Mouse (Mus musculus): ENCODE measurements around the gene Nelfb. TPM values are rescaled to one million over a fixed set of nuclear protein-coding genes. Genes with fewer than 3 reads are reported as not detected.
A peak's percentile ranks its signal among the peaks of the same experiment; 100 is the strongest.

The Nelfb gene
- total RNA-seq, 2 experiments from 2014 or later, result 54.8 to 57.2 TPM

DNA sequence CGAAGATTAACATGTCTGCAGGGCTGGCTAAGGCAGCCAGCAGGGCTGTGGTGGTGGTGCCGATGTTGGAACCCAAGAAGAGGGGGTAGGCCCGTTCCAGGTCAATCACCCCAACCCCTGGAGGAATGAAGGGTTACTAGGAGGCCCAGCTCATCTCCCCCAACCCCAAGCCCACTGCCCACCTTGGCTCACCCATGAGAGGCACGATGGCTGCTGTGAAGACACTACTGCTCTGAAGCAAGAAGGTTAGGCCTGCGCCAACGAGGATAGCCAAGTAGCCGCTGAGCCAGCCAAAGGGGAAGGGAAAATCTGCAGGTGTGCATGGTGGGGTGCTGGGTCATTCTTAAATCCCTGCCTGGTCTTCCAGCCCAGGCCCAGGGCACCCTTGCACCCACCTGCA is 19.3 kb upstream of the Nelfb start:
- DNase-seq, result no peak

DNA sequence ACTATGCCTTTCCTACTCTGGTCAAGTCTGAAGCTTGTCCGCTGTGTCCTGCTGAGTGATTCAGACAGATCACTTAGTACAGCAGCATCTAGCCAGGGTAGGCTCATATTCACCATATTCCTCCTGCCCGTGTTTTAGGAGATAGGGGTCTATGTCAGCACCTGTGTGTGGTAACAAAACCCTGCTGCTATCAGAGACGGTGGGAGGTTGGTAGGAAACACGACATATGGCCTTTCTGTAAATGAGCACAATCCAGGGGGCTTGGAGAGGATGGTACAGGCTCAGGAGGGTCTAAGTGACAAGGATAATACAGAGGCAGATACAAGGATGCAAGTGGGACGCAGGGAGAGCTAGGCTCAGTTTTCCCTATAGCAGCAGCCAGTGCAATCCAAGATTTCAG is 18.3 kb upstream of the Nelfb start:
- DNase-seq, result no peak

GRCm38 (mm10) chr2:25228995-25229530 is 17.8 kb upstream of the Nelfb start:
- no peak for DNase-seq

- DNase-seq, result peak; percentile 86 to 93
Observed at GRCm38 (mm10) chr2:25228431-25228889, 17.2 kb upstream of the Nelfb start.

DNA sequence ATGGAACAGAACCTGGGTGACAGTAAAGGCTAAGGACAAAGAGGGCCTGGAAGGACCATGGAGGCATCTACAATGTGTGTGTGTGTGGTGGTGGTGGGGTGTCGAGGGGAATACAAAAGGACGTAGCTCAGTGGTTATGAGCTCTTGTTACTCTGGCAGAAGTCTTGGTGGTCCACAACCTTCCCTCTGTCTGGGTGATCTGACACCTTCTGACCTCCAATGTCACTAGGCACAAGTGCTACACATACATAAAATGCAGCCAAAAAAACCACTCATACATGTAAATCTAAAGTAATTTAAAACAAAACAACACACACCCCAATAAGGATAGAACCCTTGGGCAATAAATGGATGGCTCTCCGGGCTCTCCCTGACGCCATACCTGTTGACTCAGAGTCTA is 16.1 kb upstream of the Nelfb start:
- DNase-seq, result no peak

DNA sequence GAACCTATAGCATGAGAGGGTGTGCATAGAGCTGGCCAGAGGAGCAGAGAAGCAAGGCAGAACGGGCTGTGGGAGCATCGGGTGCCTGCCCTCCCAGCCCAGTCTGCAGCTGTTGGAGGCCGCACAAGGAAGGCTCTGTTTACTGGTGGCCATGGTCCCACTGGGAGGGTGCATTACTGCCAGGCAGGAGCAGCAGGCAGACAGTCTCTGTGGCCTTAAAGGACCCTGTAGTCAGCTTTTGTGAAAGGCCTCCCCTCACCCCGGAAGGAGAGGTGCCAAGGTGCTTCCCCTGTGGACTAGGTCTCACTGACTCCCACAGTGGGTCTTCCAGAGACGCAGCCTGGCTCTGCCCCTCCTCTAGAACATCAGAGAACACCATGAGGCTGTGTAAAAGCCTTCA is 15.6 kb upstream of the Nelfb start:
- peak in 1 of 2 experiments; percentile 25 for DNase-seq

GRCm38 (mm10) chr2:25225811-25226379 is 14.6 kb upstream of the Nelfb start:
- no peak for DNase-seq

DNA sequence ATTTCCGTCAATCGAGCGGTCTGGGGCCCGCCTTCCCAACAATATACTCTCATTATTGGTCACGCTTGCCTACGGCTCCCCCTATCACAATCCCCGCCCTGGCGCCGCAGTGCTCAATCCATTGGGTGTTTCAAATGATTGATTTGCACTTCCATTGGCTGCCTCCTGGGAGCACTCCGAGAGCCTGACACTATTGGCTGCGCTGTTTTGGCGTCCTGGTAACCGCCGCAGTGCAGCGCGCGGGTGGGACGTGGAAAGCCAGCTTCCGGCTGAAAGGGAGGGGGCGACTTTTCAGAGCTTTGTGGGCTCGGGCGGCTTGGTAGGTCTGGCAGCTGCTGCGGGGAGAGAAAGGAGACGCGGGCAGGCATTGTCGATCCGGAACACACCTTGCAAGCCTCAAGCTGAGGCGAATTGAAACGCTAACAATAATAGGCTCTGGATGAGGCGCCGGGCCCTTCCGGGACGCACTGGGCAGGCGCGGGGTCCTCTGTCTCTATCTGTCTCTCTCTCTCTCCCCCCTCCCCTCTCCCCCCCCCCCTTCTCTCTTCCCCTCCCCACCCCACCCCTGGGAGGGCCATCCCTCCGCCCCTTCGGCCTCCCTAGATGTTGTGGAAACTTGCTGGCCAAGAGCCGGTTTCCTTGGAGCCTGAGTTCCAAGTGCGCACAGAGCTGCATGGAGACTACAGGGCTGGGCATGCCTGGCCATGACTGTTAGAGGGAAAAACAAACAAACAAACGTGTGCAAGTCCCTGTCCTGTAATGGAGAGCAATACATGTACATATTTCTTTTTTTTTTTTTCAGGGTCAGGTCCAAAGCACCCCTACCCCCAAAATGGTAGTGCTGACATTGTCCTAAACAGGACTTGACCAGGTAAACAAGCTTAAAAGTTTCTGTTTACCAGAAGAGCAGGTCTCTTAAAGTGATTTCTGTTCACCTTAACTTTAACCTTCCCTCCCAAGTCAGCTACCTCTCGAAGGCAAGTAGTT is 13.8 kb upstream of the Nelfb start:
- peak; percentile 96 to 98 for DNase-seq

GRCm38 (mm10) chr2:25224492-25224765 is 13.1 kb upstream of the Nelfb start, which contains the start of gene Tubb4b:
Tubb4b (minus strand) TSS chr2:25224702.
- no peak for DNase-seq

DNA sequence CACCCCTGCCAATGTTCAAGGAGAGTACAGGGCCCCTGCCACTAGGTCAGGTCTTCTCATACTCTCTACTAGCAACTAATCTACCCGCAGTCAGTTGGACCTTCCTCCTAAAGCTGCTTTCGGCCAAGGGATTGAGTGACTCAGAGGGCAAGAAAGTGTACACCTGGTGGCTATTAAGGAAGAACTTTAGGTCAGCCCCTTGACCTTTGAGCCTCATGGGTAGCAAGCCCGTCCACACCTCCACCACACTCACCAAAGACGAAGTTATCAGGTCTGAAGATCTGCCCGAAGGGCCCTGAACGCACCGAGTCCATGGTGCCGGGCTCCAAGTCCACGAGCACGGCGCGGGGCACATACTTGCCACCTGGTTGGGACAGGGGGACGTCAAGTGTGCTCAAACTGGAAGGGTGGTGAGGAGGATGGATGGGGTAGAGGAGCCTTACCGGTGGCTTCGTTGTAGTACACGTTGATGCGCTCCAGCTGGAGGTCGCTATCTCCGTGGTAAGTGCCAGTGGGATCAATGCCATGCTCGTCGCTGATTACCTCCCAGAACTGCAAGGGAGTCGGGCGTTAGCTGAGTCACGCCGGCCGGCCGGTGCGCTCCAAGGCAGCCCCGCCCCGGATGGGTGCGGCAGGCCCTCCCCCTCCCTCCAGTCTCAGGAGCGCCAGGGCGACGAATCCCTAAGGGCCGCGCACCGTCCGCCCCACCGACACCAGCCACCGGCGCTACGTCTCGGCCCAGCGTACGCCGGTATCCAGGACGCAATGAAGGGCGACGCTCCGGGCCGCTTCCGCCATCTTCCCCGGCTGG is 12.6 kb upstream of the Nelfb start:
- DNase-seq, result peak; percentile 94 to 95

GRCm38 (mm10) chr2:25221331-25221772 is 10.1 kb upstream of the Nelfb start:
- DNase-seq, result no peak

GRCm38 (mm10) chr2:25218445-25218844 is 7.2 kb upstream of the Nelfb start, which contains the start of gene Fam166a:
Fam166a (plus strand) TSS chr2:25218745.
- DNase-seq, result no peak

DNA sequence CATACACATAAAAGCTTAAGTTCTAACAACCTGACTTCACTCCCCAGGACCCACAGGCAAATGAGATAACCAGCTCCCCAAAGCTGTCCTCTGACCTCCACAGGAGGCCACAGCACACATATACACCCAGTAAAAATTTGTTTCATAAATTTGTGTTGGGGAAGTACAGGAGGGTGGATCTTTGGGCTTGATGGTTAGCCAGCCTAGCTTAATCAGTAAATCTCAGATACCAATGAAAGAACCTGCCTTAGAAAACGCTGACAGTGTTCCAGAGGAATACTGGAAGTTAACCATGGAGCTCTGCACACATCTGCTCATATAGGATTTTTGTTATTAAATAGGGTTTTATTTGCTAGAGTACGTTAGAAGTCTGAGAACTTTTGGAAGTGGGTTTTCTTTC is 6.4 kb upstream of the Nelfb start:
- no peak for DNase-seq

GRCm38 (mm10) chr2:25214444-25214843 is 3.2 kb upstream of the Nelfb start, which contains the start of gene Stpg3:
Stpg3 (minus strand) TSS chr2:25214637.
- DNase-seq, result no peak

DNA sequence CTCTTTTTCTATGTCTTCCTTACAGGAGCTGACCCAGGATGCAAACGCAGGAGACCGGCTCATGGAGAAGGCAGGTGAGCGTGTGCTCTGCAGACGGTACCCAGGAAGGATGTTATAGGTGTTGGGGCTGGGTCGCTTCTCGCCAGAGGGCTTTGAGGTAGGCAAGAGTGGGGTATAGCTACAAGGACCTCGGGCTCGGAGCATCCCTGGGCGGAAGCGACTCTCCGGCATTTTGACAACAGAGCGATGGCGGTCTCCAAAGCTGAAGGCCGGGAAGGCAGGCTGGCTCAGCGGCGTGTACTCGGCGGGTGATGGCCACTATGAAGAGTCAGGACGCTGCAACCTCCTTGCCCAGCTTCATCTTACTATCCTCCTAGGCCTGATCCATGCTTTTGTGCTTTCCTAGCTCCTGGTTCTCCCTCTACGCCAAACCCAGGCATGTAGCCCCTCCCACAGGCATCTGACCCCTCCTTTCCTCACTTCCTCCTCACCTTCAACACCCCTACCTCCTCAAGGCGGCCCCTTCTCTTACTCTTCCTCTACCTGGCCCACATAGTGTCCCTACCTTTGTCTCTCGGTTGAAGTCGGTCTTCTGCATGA is 2.1 kb upstream of the Nelfb start:
- no peak for DNase-seq

- no peak for DNase-seq
Observed at GRCm38 (mm10) chr2:25210686-25211085, 603 bp downstream of the Nelfb start.

DNA sequence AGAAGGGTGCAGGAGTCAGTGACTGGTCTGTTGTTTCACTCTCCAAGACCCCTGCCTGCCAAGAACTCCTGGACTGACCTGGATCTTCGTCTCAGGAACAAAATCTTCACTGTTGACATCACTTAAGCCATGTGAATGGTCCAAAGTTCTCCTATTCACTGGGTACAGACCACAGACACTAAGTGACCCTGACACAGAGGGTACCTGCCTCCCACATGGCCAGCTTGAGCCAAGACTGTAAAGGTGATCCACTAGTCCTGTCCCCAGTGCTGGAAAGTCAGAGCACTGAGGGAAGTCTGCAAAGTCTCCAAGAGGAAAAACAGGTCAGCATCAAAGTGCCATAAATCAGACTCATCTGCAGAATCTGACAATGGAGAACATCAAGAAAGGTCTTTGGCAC is 3.7 kb downstream of the Nelfb start:
- DNase-seq, result no peak

- DNase-seq, result peak in 1 of 2 experiments; percentile 33
Observed at GRCm38 (mm10) chr2:25203631-25204214, 7.6 kb downstream of the Nelfb start.

GRCm38 (mm10) chr2:25200631-25201030 is 10.7 kb downstream of the Nelfb start:
- no peak for DNase-seq

DNA sequence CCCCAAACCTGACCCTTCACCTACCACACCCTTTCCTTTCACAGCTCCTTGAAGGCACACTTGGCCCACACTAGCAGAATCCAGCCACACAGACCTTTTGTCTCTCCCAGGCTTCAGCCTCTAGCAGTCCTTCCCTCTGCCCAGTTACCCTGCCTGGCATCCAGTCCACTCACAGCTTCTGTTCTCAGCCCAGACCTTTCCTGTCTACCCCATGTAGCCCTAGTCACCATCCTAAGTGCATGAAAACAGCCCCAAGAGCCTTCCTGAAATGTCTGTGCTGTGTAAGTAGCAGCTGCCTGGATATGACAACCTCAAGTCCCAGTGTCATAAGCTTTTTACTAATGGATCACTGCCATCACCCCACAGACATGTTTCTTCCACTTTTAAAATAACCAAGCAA is 13.3 kb downstream of the Nelfb start:
- no peak for DNase-seq

DNA sequence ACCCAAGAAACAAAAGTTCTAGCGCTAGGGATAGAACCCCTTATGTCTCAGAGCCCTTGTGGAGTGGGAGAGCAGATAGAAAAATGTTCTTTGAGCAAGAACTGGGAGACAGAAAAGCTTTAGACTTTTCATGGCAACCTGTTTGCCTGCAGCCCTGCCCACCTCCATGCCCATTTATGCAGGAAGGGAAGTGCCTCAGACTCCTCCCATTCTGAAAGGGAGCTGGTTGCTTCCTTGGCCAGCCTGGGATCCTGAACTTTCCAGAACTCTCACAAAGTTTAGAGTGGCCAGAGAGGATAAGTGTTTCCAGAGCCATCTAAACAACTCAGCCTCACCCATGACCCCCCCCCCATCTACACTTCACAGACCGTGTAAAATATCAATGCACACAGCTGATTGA is 14.1 kb downstream of the Nelfb start:
- no peak for DNase-seq

Data from adrenal gland, postnatal 36 days (tissue).